Mouse (Mus musculus) left cerebral cortex, adult 8-10 months (tissue): ENCODE results near the gene Phka1. TPM values are rescaled to one million over a fixed set of nuclear protein-coding genes. Genes with fewer than 3 reads are reported as not detected.
A peak's percentile ranks its signal among the peaks of the same experiment; 100 is the strongest.

Experiments used
- DNase-seq, 2 experiments: peaks; one replicate each; pipeline ENCODE4 v3.0.0; 2022; ENCODE audit warnings: low spot score in 2 of 2
- total RNA-seq, 4 experiments: library from RNA; stranded (reverse); gene quantifications; 2 replicates each; pipeline ENCODE4 v1.2.4; 2022

Phka1 gene
- total RNA-seq, 4 experiments from 2014 or later: 16.6 to 21.2 (median 17.7) TPM

DNA sequence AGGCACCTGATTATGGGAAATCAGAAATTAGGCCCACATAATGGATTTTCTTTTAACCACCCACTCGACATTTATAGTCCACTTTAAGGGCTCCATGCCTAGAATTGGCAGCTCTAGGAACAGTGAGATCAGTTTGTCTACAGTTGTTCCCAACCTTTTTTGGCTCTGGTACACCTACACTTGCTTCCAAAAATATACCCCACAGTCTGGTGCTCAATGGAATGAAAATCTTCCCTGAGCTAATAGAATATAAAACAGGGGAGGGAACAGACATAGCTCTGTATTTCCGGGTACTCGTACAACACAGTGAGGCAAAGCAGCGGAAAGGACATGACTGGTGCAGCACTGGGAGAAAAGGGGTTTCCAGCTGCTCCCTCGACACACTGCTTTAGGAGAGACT is 168.5 kb downstream of the Phka1 start:
- peak in 1 of 2 experiments; percentile 33 for DNase-seq

Other genes with a start within 250 kb of the Phka1 start
- gene Hdac8, start 138.9 kb downstream of the Phka1 start, total RNA-seq: 10 to 100 TPM; 14.0 to 17.1 (median 15.5) TPM
- gene Gm3880, start 42.7 kb upstream of the Phka1 start, total RNA-seq: not detected
- gene Gm9112, start 63.4 kb upstream of the Phka1 start, total RNA-seq: not detected
- not detected for gene Dmrtc1b, start 63.6 kb upstream of the Phka1 start, total RNA-seq
- gene Dmrtc1c1, start 158.7 kb upstream of the Phka1 start, total RNA-seq: not detected
- gene Dmrtc1c2, start 210.4 kb upstream of the Phka1 start, total RNA-seq: not detected
- gene 1700031F05Rik, start 223.7 kb upstream of the Phka1 start, total RNA-seq: not detected